Mouse (Mus musculus) stomach, embryonic 14.5 days (tissue): ENCODE results near the gene Gm2115. TPM values are rescaled to one million over a fixed set of nuclear protein-coding genes. Genes with fewer than 3 reads are reported as not detected.

Source experiments
- ATAC-seq: fragments of 200-750 bp; cut with Nextera tagmentation; 2 replicates; pipeline ENCODE4 v1.8.0; 2017; ENCODE audit warnings: low read depth, moderate TSS enrichment; ENCODE audit not compliant: insufficient number of reproducible peaks, insufficient read depth, low FRiP score
- H3K27ac ChIP-seq: fragments of 300-500 bp; sonication (generic); 2 replicates; pipeline ENCODE4 v1.5.1; 2014; ENCODE audit warnings: mild to moderate bottlenecking, low read length, moderate library complexity, mixed read lengths
- H3K27me3 ChIP-seq: fragments of 300-500 bp; sonication (generic); 2 replicates; pipeline ENCODE4 v1.6.1; 2014; ENCODE audit warnings: low read length, control low read depth, mixed read lengths; ENCODE audit not compliant: control insufficient read depth, insufficient read depth
- H3K36me3 ChIP-seq: fragments of 300-500 bp; sonication (generic); 2 replicates; pipeline ENCODE4 v1.6.1; 2014; ENCODE audit warnings: mild to moderate bottlenecking, control low read depth, low read length, moderate library complexity, mixed read lengths; ENCODE audit not compliant: control insufficient read depth, insufficient read depth
- H3K4me1 ChIP-seq: fragments of 300-500 bp; sonication (generic); 2 replicates; pipeline ENCODE4 v1.6.1; 2014; ENCODE audit warnings: low read length, control low read depth, mixed read lengths; ENCODE audit not compliant: control insufficient read depth, insufficient read depth
- H3K4me2 ChIP-seq: fragments of 300-500 bp; sonication (generic); replicated peaks from 2 replicates; pipeline ENCODE4 v1.6.1; 2014; ENCODE audit warnings: low read depth, low read length, control low read depth
- H3K4me3 ChIP-seq: fragments of 300-500 bp; sonication (generic); 2 replicates; pipeline ENCODE4 v1.5.1; 2014; ENCODE audit warnings: low read depth, low read length, control low read depth
- H3K9ac ChIP-seq: fragments of 300-500 bp; sonication (generic); replicated peaks from 2 replicates; pipeline ENCODE4 v1.6.1; 2014; ENCODE audit warnings: low read depth, mild to moderate bottlenecking, control low read depth, low read length, moderate library complexity, mixed read lengths
- H3K9me3 ChIP-seq: fragments of 300-500 bp; sonication (generic); 2 replicates; pipeline ENCODE4 v1.6.1; 2016; ENCODE audit warnings: low read depth, low read length, control low read depth; ENCODE audit not compliant: control insufficient read depth
- WGBS: fragments of 180-500 bp; shearing (Covaris S2); extraction: QIAGEN DNeasy Blood & Tissue Kit; methylation state at CpG from one replicate; pipeline ENCODE4 v1.1.7; 2014; 5-methylcytosine and 5-hydroxymethylcytosine counted together
- polyA plus RNA-seq: library from polyadenylated mRNA; unstranded; fragments of >200 nt; fragmentation: Nextera tagmentation; extraction: Ambion mirVana; gene quantifications from 2 replicates; pipeline ENCODE4 v1.2.1, GENCODE M21; 2014

Gm2115 gene
- polyA plus RNA-seq, 1 experiment from 2014 or later, result 8.8 TPM

DNA sequence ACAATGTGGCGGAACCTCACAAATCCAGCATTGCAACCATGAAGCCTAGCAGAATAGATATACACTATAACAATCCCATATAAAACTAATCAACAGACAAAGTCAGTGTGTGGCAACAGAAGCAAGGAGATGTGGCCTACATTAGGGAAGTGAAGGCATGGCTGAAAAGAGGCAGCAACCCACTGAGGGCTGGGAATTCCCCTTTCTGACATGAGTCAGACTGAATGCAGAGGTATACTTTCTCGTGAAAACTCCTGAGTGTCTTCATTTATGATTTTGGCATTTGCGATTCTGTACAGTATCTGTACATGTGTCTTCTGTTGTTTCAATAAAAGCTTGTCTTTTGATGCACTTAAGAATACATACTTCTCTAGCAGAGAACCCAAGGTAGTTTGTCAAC lies 62.6 kb downstream of the Gm2115 start:
- Histone ChIP-seq H3K9me3 (no peaks in the 10 kb centered on the region), H3K4me3 (no peak overlapping the region), H3K4me1 (no peaks in the 10 kb centered on the region), H3K27me3 (no peaks in the 10 kb centered on the region), H3K27ac (no peak overlapping the region), H3K4me2 (no peak overlapping the region), H3K9ac (no peak overlapping the region), H3K36me3 (no peaks in the 10 kb centered on the region)
- no peak for ATAC-seq
- 89% methylated on average over 3 of the region's 3 CpGs for WGBS

DNA sequence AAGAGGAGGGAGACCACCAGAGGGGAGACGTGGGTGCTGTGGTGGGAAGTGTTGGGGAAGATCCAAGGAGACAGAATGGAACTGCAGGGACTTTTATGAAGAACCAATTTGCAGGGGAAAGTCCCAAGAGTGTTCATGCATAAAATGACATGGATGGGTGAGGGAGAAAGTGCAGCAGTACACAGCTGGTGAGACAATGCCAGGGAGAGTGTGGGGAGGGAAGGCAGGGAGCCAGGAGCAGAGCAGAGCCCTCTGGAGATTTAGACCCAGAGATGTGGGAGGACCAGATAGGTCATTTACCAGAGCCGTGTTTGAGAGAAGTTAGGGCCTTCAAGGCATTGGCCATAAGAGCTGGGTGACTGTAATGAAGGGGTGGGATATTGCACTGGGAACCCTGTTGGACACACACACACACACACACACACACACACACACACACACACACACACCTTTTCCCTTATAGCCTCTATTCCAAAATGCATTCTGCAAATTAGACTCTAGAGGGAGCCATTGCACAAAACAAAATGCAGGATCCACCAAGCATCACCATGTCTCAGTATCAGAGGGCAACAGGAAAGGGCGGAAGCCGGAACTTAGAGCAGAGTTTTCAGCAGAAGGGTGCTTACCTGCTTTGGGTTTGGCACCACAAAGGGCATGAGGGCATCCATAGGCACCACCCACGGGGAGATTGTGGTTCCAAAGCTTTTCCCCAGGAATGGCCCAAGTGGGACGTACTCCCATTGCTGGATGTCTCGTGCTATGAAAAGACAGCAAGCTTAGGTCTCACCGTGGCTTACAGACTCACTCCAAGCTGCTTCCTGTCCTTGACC lies 65.5 kb downstream of the Gm2115 start:
- ATAC-seq, result peak; percentile 42; the same call in 1 of the 2 replicates
- no peak overlapping the region for H3K4me2 ChIP-seq

GRCm38 (mm10) chr7:84594917-84595303 lies 66.2 kb downstream of the Gm2115 start:
- H3K4me3 ChIP-seq, result no peak overlapping the region
- ATAC-seq, result no peak
- H3K4me2 ChIP-seq, result no peak overlapping the region
- no peaks in the 10 kb centered on the region for H3K27me3 ChIP-seq
- no peaks in the 10 kb centered on the region for H3K36me3 ChIP-seq
- no peak overlapping the region for H3K27ac ChIP-seq
- H3K9me3 ChIP-seq, result no peaks in the 10 kb centered on the region
- H3K9ac ChIP-seq, result no peak overlapping the region
- H3K4me1 ChIP-seq, result no peaks in the 10 kb centered on the region

More for the DNA sequence above, 65.5 kb downstream of the Gm2115 start:
- Histone ChIP-seq H3K36me3 (no peaks in the 10 kb centered on the region), H3K4me1 (no peaks in the 10 kb centered on the region), H3K27ac (no peak overlapping the region), H3K27me3 (no peaks in the 10 kb centered on the region), H3K9me3 (no peaks in the 10 kb centered on the region), H3K9ac (no peak overlapping the region), H3K4me3 (no peak overlapping the region)
- WGBS, result 48% methylated on average over 8 of the region's 8 CpGs

- 83% methylated on average over 3 of the region's 3 CpGs for WGBS
- Histone ChIP-seq H3K9me3 (no peaks in the 10 kb centered on the region), H3K4me1 (no peaks in the 10 kb centered on the region), H3K36me3 (no peaks in the 10 kb centered on the region), H3K27ac (no peak overlapping the region), H3K27me3 (no peaks in the 10 kb centered on the region), H3K9ac (no peak overlapping the region), H3K4me3 (no peak overlapping the region), H3K4me2 (no peak overlapping the region)
- no peak for ATAC-seq
Measured at GRCm38 (mm10) chr7:84596002-84596401, 67.2 kb downstream of the Gm2115 start.

- Histone ChIP-seq H3K9me3 (no peaks in the 10 kb centered on the region), H3K4me3 (no peak overlapping the region), H3K27me3 (no peaks in the 10 kb centered on the region), H3K27ac (no peak overlapping the region), H3K9ac (no peak overlapping the region), H3K36me3 (no peaks in the 10 kb centered on the region), H3K4me1 (no peaks in the 10 kb centered on the region), H3K4me2 (no peak overlapping the region)
- WGBS, result 84% methylated on average over 3 of the region's 3 CpGs
- ATAC-seq, result no peak
Measured at GRCm38 (mm10) chr7:84596633-84597032, 67.9 kb downstream of the Gm2115 start.

DNA sequence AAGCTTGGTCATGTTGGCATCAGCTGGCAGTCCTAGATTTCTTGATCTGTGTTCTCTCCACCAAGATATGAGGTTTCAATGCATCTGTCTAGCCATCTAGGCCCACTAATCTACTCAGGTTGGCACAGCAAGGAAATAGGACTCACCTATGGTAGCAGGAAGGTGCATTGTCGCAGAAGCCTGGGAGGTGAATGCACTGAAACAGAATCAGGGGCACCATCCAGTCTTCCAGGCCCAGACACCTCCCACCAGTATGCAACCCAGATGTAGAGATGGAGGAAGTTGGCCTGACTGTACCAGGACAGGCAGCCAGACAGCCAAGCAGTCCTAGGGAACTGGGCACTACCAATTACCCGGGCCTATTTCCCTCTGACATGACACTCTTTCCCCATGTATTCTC lies 71.9 kb downstream of the Gm2115 start:
- H3K9ac ChIP-seq, result no peak overlapping the region
- H3K9me3 ChIP-seq, result no peaks in the 10 kb centered on the region
- 91% methylated on average over 2 of the region's 2 CpGs for WGBS
- 0 out of 2 replicates have a peak, but pooled peaks cover 4% of the 10 kb centered on the region for H3K4me1 ChIP-seq
- no peak overlapping the region for H3K4me3 ChIP-seq
- ATAC-seq, result no peak
- no peak overlapping the region for H3K4me2 ChIP-seq
- no peaks in the 10 kb centered on the region for H3K36me3 ChIP-seq
- H3K27ac ChIP-seq, result no peak overlapping the region
- no peaks in the 10 kb centered on the region for H3K27me3 ChIP-seq

DNA sequence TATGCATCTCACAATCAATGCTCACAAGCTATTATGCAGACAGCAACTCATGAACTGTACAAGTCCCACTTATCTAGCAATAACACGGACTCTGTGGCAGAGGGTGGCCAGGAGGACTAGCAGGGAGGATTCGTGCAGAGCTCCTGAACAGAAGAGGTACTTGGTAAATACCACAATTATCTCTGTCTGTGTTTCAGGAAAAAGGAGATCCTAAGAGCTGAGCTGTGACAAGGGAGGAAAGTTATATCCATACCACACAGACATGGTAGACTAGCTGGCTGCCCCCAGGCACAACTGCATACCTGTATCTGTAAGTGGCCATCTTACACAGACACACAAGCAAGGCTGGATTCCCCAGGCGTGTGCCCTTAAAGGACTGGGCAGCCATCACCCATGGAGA lies 72.6 kb downstream of the Gm2115 start:
- no peaks in the 10 kb centered on the region for H3K9me3 ChIP-seq
- no peak overlapping the region for H3K9ac ChIP-seq
- H3K4me2 ChIP-seq, result no peak overlapping the region
- H3K4me1 ChIP-seq, result 0 out of 2 replicates have a peak, but pooled peaks cover 4% of the 10 kb centered on the region
- H3K27me3 ChIP-seq, result no peaks in the 10 kb centered on the region
- no peak overlapping the region for H3K4me3 ChIP-seq
- no peaks in the 10 kb centered on the region for H3K36me3 ChIP-seq
- no peak for ATAC-seq
- H3K27ac ChIP-seq, result no peak overlapping the region
- 87% methylated on average over 3 of the region's 3 CpGs for WGBS

DNA sequence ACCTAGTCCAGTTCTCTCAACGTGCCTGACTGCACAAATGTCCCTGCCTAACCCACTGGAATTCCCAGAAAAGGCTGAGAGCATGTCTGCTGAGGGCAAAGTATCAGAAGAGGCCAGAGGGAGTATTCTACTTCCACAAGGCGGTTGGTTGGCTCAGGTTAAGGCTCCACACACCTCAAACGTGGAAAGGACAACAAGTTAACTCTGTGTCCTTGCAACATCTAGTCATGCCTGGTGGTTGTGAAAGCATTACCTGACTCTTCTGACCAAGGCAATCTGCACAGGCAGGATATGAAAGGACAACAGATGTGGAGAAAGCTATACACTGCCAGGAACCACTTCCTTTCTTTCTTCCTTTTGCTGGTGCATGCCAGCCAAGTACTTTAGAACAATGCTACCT lies 75.7 kb downstream of the Gm2115 start:
- Histone ChIP-seq H3K9me3 (no peaks in the 10 kb centered on the region), H3K9ac (no peak overlapping the region), H3K36me3 (no peaks in the 10 kb centered on the region; the same call in 1 of the 2 replicates), H3K4me1 (0 out of 2 replicates have a peak, but pooled peaks cover 4% of the 10 kb centered on the region), H3K4me3 (no peak overlapping the region), H3K27me3 (no peaks in the 10 kb centered on the region), H3K4me2 (no peak overlapping the region), H3K27ac (no peak overlapping the region)
- no peak for ATAC-seq
- 75% methylated on average over 3 of the region's 3 CpGs for WGBS
